Mouse (Mus musculus) heart, postnatal 10 days (tissue): ENCODE data around the gene Fut8. TPM values are rescaled to one million over a fixed set of nuclear protein-coding genes. Genes with fewer than 3 reads are reported as not detected.

Experiments
- DNase-seq, 2 experiments: peaks; one replicate each; pipeline ENCODE4 v3.0.0; 2021
- intact Hi-C: fragments of 180-260 bp; cut with DNase I; formaldehyde crosslinking; loops from one replicate; pipeline ENCODE4 v1.15.1; 2025
- total RNA-seq, 2 experiments: library from RNA; stranded (reverse); gene quantifications; 2 replicates each; pipeline ENCODE4 v1.2.3; 2021

Fut8 gene
- 10 to 100 TPM; 25.2 to 27.4 TPM for total RNA-seq

- intact Hi-C loops, result loop anchor here (5.0 kb wide), 2 partner anchors 186 to 226 kb away; no protein-coding TSS in a partner anchor
- DNase-seq, result peak; percentile 94
Measured at GRCm38 (mm10) chr12:77237950-77238530, at the start of gene Fut8. Gene Fut8 (plus strand): TSS chr12:77238125.

- DNase-seq, result no peak
- intact Hi-C loops, result no loop called here
Measured at GRCm38 (mm10) chr12:77189161-77189560, 48.8 kb upstream of the Fut8 start.

GRCm38 (mm10) chr12:77189933-77190446, 47.9 kb upstream of the Fut8 start:
- intact Hi-C loops, result no loop called here
- no peak for DNase-seq

- intact Hi-C loops, result no loop called here
- DNase-seq, result no peak
Measured at GRCm38 (mm10) chr12:77191478-77192271, 46.2 kb upstream of the Fut8 start.

- no peak for DNase-seq
- intact Hi-C loops, result no loop called here
Measured at GRCm38 (mm10) chr12:77192714-77193113, 45.2 kb upstream of the Fut8 start.

- peak; percentile 41 to 56 for DNase-seq
- intact Hi-C loops, result no loop called here
Measured at GRCm38 (mm10) chr12:77193225-77193716, 44.7 kb upstream of the Fut8 start.

- no peak for DNase-seq
- intact Hi-C loops, result no loop called here
Measured at GRCm38 (mm10) chr12:77195044-77195443, 42.9 kb upstream of the Fut8 start.

- no peak for DNase-seq
- intact Hi-C loops, result no loop called here
Measured at GRCm38 (mm10) chr12:77196529-77197095, 41.3 kb upstream of the Fut8 start.

GRCm38 (mm10) chr12:77197121-77197599, 40.8 kb upstream of the Fut8 start:
- intact Hi-C loops, result no loop called here
- DNase-seq, result peak in 1 of 2 experiments; percentile 14

- DNase-seq, result no peak
- intact Hi-C loops, result no loop called here
Measured at GRCm38 (mm10) chr12:77198253-77198652, 39.7 kb upstream of the Fut8 start.

- intact Hi-C loops, result no loop called here
- no peak for DNase-seq
Measured at GRCm38 (mm10) chr12:77201461-77202143, 36.3 kb upstream of the Fut8 start.

GRCm38 (mm10) chr12:77203136-77203535, 34.8 kb upstream of the Fut8 start:
- intact Hi-C loops, result no loop called here
- DNase-seq, result no peak

GRCm38 (mm10) chr12:77206852-77207251, 31.1 kb upstream of the Fut8 start:
- intact Hi-C loops, result no loop called here
- no peak for DNase-seq

- no peak for DNase-seq
Measured at GRCm38 (mm10) chr12:77208056-77208455, 29.9 kb upstream of the Fut8 start.

GRCm38 (mm10) chr12:77208576-77209180, 29.2 kb upstream of the Fut8 start:
- DNase-seq, result no peak
- intact Hi-C loops, result no loop called here

More at GRCm38 (mm10) chr12:77208056-77208455, 29.9 kb upstream of the Fut8 start:
- intact Hi-C loops, result no loop called here

GRCm38 (mm10) chr12:77211695-77212208, 26.2 kb upstream of the Fut8 start:
- no peak for DNase-seq
- intact Hi-C loops, result no loop called here

GRCm38 (mm10) chr12:77213896-77214564, 23.9 kb upstream of the Fut8 start:
- no peak for DNase-seq
- intact Hi-C loops, result no loop called here

- intact Hi-C loops, result no loop called here
Measured at GRCm38 (mm10) chr12:77214565-77214909, 23.4 kb upstream of the Fut8 start.

GRCm38 (mm10) chr12:77216511-77217192, 21.3 kb upstream of the Fut8 start:
- no peak for DNase-seq
- intact Hi-C loops, result no loop called here

More at GRCm38 (mm10) chr12:77214565-77214909, 23.4 kb upstream of the Fut8 start:
- DNase-seq, result no peak
